Mouse (Mus musculus) olfactory bulb, adult 2 months (tissue): Measurements from ENCODE around the gene Gpatch1.

ENCODE experiments used
- CTCF ChIP-seq: fragments of 200-500 bp; IDR thresholded peaks from 2 replicates; pipeline ENCODE4 v1.5.1; 2012; ENCODE audit warnings: low read depth, mild to moderate bottlenecking, low read length, moderate library complexity; ENCODE audit not compliant: insufficient read depth
- POLR2A ChIP-seq: fragments of 200-500 bp; IDR thresholded peaks from 2 replicates; pipeline ENCODE4 v1.6.1; 2012; ENCODE audit warnings: mild to moderate bottlenecking, low read depth, low read length, moderate library complexity; ENCODE audit not compliant: insufficient read depth

DNA sequence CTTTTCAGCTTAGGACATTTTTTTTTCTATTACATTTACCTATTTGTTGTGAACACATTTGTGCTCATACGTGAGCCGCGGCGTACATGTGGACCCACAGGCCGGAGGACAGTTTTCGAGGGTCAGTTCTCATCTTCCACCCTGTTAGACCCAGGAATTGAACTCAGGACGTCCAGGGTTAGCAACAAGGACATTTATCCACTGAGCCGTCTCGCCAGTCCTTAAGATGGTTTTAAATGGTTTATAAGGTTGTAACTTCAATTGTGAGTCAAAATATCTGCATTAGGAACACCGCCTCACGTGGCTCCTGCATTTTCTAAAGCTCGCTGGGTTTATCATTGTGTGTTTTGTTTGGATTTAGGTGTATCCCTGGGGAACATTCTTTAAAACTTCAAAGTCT lies 84.4 kb downstream of the Gpatch1 start:
- TF ChIP-seq POLR2A (no peak), CTCF (no peak)
